Mouse (Mus musculus): ENCODE data around the gene Nav2. TPM values are rescaled to one million over a fixed set of nuclear protein-coding genes. Genes with fewer than 3 reads are reported as not detected.

The Nav2 gene
- polyA plus RNA-seq, 1 experiment from 2014 or later, result 12.4 TPM

DNA sequence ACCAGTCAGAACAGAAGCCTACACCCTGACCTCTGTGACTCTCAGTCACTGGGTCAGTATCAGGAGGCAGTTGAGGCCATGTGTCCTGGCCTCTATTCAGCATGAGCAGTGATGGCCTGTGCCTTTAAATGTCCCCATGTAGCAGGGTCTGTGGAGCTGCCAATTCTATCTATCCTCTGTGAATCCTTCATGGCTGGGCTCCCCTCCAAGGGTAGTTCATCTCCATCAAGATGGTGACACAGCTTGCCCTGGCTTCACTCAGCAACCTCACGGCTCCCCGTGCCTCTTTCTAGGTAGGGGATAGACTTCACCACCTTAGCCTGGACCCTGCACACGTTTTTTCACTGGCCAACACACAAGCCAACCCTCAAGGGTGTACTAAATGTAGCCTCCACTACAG is 689.3 kb downstream of the Nav2 start:
- no peak for ATAC-seq (ENCODE audit: insufficient number of reproducible peaks, insufficient read depth, low FRiP score, low TSS enrichment, low read depth)
- peaks cover 53% of the 10 kb centered on the region for H3K36me3 ChIP-seq
- whole genome bisulfite sequencing, result 82% methylated on average over 3 of the region's 3 CpGs

DNA sequence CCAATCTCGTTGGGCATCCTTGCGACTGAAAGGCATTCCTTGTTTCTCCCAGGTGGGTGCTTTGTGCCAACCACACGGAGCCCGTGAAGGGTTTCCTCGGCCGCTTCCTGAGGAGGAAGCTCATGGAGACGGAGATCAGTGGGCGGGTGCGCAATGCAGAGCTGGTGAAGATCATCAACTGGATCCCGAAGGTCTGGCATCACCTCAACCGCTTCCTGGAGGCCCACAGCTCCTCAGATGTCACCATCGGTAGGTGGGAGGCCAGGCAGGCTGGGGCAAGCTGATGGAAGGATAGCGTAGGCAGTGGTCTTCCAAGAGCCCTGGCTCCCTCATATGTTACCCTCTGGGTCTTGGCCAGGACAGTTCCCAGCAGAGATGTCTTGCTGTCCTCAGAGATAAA is 689.7 kb downstream of the Nav2 start:
- no peak for ATAC-seq (ENCODE audit: insufficient number of reproducible peaks, insufficient read depth, low FRiP score, low TSS enrichment, low read depth)
- no peak overlapping the region for H3K4me2 ChIP-seq
- H3K4me3 ChIP-seq (replicated peaks), result no peak overlapping the region
- 90% methylated on average over 13 of the region's 13 CpGs for WGBS
- H3K9me3 ChIP-seq, result no peaks in the 10 kb centered on the region
- H3K9ac ChIP-seq (replicated peaks), result no peak overlapping the region
- H3K27me3 ChIP-seq, result no peaks in the 10 kb centered on the region
- peaks cover 53% of the 10 kb centered on the region for H3K36me3 ChIP-seq
- H3K4me1 ChIP-seq (replicated peaks), result peaks cover 4% of the 10 kb centered on the region; the same call in 1 of the 2 replicates
- no peak overlapping the region for H3K27ac ChIP-seq

More for the DNA sequence above, 689.3 kb downstream of the Nav2 start:
- Histone ChIP-seq H3K4me1 (replicated peaks) (peaks cover 4% of the 10 kb centered on the region; the same call in 1 of the 2 replicates), H3K9me3 (no peaks in the 10 kb centered on the region), H3K27ac (no peak overlapping the region), H3K4me2 (no peak overlapping the region), H3K4me3 (replicated peaks) (no peak overlapping the region), H3K9ac (replicated peaks) (no peak overlapping the region), H3K27me3 (no peaks in the 10 kb centered on the region)

DNA sequence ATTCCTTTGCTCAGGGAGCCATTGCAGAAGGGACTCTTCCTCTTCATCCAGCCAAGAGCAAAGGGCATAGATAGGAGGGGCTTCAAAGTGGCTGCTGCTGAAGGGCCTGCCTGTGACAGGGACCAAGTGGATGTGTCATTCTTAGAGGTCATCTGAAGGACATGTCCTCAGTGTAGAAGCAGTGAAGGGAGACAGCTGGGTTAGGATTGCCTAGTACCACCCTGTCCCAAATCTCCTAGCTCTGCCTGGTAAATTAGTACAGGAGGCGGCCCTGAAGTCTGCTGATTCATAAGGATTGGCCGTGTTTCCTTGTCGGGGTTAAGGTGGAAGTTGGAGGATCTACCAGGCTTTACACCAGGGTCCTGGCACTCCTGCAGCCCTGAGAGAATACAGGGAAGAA is 691.4 kb downstream of the Nav2 start:
- H3K36me3 ChIP-seq, result peaks cover 42% of the 10 kb centered on the region
- no peak overlapping the region for H3K9ac ChIP-seq (replicated peaks)
- no peak for ATAC-seq (ENCODE audit: insufficient number of reproducible peaks, insufficient read depth, low FRiP score, low TSS enrichment, low read depth)
- no peak overlapping the region for H3K4me3 ChIP-seq (replicated peaks)
- no peak overlapping the region for H3K27ac ChIP-seq
- H3K9me3 ChIP-seq, result no peaks in the 10 kb centered on the region
- H3K4me1 ChIP-seq (replicated peaks), result peaks cover 4% of the 10 kb centered on the region; the same call in 1 of the 2 replicates
- no peak overlapping the region for H3K4me2 ChIP-seq
- 94% methylated on average over 3 of the region's 3 CpGs for WGBS
- H3K27me3 ChIP-seq, result no peaks in the 10 kb centered on the region

DNA sequence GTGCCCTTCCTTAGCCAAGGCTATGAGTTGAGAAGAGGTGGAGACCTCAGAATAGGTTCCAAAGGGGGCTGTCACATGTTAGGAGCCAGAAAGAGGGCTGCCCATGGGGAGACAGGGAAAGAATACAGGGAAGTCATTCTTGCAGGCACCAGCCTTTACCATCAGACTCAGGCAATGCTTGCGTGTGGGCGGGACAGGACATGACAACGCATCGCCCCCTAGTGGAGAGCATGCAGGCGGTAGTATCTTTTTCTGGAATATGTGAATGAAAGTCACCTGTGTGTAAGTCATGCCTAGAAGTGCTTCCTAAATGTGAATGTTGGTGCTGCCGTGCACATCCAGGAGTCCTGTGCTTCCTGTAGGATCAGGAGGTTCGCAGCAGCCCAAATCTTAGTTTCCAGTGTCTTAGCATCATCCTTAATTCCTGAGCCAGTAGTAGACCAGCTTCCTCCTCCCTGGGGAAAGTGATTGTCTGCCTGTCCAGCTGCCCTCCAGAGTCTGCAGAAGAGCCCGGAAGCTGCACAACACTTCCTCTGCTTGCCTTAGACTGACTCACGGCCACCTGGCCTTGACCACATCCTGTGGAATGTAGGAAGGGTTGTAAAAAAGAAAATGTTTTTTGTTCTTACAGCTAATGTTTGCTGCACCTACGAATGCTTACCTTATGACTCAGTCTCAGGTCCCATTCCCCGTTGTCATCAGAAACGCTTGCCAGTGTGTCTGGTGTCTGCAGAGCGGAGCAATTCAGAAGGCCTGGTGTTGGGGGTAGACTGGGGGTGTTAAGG is 692.9 kb downstream of the Nav2 start:
- 49% methylated on average over 13 of the region's 13 CpGs for WGBS
- H3K36me3 ChIP-seq, result peaks cover 36% of the 10 kb centered on the region
- no peak for ATAC-seq (ENCODE audit: insufficient number of reproducible peaks, insufficient read depth, low FRiP score, low TSS enrichment, low read depth)

DNA sequence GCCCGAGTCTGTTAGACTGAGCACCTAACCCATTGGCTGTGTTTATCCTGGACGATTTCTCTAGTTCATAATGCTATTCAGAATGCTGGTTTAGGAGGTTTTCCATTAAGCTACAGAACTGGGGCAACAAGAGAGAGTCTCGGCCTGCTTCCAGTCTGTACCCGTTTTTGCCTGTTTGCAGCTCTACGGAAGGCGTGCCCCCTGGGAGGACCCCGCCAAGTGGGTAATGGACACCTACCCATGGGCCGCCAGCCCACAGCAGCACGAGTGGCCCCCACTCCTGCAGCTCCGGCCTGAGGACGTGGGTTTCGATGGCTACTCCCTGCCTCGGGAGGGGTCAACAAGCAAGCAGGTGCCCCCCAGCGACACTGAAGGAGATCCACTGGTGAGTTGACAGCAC is 695.7 kb downstream of the Nav2 start:
- H3K36me3 ChIP-seq, result peaks cover 16% of the 10 kb centered on the region
- no peak overlapping the region for H3K27ac ChIP-seq
- H3K4me2 ChIP-seq, result no peak overlapping the region
- H3K9ac ChIP-seq (replicated peaks), result no peak overlapping the region
- H3K4me1 ChIP-seq (replicated peaks), result peaks cover 4% of the 10 kb centered on the region; the same call in 1 of the 2 replicates
- H3K9me3 ChIP-seq, result no peaks in the 10 kb centered on the region
- ATAC-seq (ENCODE audit: insufficient number of reproducible peaks, insufficient read depth, low FRiP score, low TSS enrichment, low read depth), result no peak
- no peak overlapping the region for H3K4me3 ChIP-seq (replicated peaks)
- 86% methylated on average over 14 of the region's 14 CpGs for WGBS
- H3K27me3 ChIP-seq, result no peaks in the 10 kb centered on the region

More for the DNA sequence above, 692.9 kb downstream of the Nav2 start:
- Histone ChIP-seq H3K4me1 (replicated peaks) (peaks cover 4% of the 10 kb centered on the region; the same call in 1 of the 2 replicates), H3K27ac (no peak overlapping the region), H3K9ac (replicated peaks) (no peak overlapping the region), H3K4me3 (replicated peaks) (no peak overlapping the region), H3K9me3 (no peaks in the 10 kb centered on the region), H3K27me3 (no peaks in the 10 kb centered on the region), H3K4me2 (no peak overlapping the region)

DNA sequence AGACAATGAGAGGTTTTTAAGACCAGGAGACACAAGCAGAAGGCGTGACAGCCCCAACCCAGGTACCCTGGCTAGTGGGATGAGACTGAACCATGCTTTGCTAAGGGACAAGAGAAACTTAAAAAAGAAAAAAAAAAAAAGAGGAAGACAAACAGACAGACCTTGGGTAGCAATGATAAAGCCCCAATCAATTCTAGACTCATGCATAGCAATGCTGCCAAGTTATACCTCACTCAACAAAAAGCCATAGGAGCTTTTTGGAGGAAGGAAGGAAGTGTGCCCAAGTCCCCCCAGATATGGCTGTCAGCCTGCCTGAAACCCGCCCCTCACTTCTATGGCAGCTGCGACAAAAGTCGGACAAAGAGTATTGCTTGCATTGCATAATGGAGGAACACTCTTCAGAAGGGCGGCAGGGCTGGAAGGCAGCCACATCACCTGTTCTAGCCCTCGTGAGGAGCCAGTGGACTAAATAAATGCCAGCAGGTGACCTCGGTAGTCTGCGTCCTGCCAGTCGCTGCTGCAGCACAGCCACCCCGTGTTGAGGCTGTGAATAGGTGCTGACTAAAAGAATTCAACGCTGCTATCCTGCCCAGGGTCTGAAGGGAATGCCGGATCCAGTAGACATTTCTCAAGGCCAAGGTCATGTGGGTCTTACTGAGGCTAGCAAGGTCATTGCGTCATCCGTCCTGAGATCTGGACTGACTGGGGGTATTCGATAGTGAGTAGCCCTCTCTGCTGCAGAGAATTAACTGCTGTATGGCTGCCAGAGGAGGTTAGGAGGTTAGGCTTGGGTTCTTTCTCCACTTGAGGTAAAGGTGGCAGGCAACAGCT is 696.7 kb downstream of the Nav2 start:
- Histone ChIP-seq H3K4me3 (replicated peaks) (no peak overlapping the region), H3K36me3 (peaks cover 9% of the 10 kb centered on the region; the same call in 1 of the 2 replicates), H3K4me2 (no peak overlapping the region), H3K4me1 (replicated peaks) (peaks cover 4% of the 10 kb centered on the region; the same call in 1 of the 2 replicates), H3K27ac (no peak overlapping the region), H3K9me3 (no peaks in the 10 kb centered on the region), H3K27me3 (no peaks in the 10 kb centered on the region), H3K9ac (replicated peaks) (no peak overlapping the region)
- no peak for ATAC-seq (ENCODE audit: insufficient number of reproducible peaks, insufficient read depth, low FRiP score, low TSS enrichment, low read depth)
- 91% methylated on average over 15 of the region's 15 CpGs for WGBS

DNA sequence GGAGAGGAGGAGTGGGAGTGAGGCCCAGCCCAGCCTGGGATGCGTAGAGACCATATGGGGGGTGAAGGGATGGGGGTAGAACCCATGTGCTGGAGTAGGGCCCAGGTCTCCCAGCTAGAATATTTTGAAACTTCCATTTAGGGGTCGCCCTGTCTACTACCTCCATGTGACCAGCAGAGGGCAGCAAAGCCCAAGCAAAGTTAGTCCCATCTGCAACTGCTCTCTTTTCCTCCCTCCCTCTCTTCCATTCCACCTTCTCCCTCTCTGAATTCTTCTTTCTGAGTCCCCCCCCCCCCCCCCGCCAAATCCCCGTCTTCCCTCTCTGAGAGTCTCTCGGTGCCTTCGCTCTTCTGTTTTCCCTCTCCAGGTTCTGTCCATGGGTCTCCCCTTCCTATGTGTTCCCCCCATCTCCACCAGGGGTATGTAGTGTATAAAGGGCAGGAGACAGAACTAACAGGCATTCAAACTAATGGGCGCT is 707.8 kb downstream of the Nav2 start:
- Histone ChIP-seq H3K4me2 (peak overlapping the region; percentile 42), H3K36me3 (no peaks in the 10 kb centered on the region), H3K9ac (replicated peaks) (no peak overlapping the region), H3K4me1 (replicated peaks) (no peaks in the 10 kb centered on the region), H3K27ac (no peak overlapping the region), H3K9me3 (no peaks in the 10 kb centered on the region), H3K4me3 (replicated peaks) (no peak overlapping the region), H3K27me3 (peaks cover 33% of the 10 kb centered on the region)
- ATAC-seq (ENCODE audit: insufficient number of reproducible peaks, insufficient read depth, low FRiP score, low TSS enrichment, low read depth), result peak; percentile 38; the same call in 1 of the 2 replicates
- 9% methylated on average over 6 of the region's 7 CpGs for WGBS

DNA sequence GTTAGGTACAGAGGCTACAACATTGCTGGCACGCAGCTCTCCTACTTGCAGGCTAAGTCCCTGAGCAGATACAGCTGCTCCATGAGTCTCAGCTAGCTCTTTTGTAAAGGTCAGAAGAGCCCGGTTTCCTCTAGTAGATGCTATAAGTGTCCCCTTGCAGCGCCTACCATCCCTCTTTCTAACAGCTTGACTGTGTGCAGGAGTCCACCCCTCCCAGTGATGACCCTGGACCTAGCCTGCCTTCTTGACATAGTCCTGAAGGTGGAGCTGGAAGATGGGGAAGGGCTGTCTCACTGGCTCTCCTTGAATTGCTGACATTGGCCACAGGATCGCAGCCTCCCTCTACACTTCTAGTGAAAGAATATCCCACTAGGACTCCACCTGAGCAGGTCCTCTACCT is 708.6 kb downstream of the Nav2 start:
- peaks cover 33% of the 10 kb centered on the region for H3K27me3 ChIP-seq
- H3K9ac ChIP-seq (replicated peaks), result no peak overlapping the region
- WGBS, result 83% methylated on average over 4 of the region's 4 CpGs

DNA sequence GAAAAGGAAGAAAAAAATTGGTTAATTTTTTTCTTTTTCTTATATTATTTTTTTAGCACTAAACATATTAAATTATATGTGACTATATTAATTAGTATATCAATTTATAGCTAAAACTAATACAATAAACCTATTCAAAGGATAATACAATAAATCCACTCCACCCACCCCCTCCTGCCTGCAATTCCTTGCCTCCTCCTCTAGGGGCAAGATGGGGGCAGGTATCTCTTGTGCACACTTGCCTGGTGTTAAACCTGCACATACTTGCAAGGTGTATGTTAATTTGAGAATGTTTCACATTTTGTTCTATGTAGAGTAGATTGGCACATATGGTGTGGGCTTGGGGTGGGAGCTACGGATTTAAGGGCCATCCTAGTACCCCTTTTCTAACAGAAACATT is 711.6 kb downstream of the Nav2 start:
- ATAC-seq (ENCODE audit: insufficient number of reproducible peaks, insufficient read depth, low FRiP score, low TSS enrichment, low read depth), result no peak
- Histone ChIP-seq H3K9ac (replicated peaks) (no peak overlapping the region), H3K4me1 (replicated peaks) (no peaks in the 10 kb centered on the region), H3K36me3 (no peaks in the 10 kb centered on the region), H3K4me2 (no peak overlapping the region), H3K27me3 (peaks cover 52% of the 10 kb centered on the region), H3K27ac (no peak overlapping the region), H3K4me3 (replicated peaks) (no peak overlapping the region), H3K9me3 (no peaks in the 10 kb centered on the region)
- 83% methylated on average over 1 of the region's 1 CpGs for WGBS

More for the DNA sequence above, 708.6 kb downstream of the Nav2 start:
- Histone ChIP-seq H3K9me3 (no peaks in the 10 kb centered on the region), H3K4me2 (no peak overlapping the region), H3K36me3 (no peaks in the 10 kb centered on the region), H3K27ac (no peak overlapping the region), H3K4me3 (replicated peaks) (no peak overlapping the region), H3K4me1 (replicated peaks) (no peaks in the 10 kb centered on the region)
- no peak; the same call in 1 of the 2 replicates for ATAC-seq (ENCODE audit: insufficient number of reproducible peaks, insufficient read depth, low FRiP score, low TSS enrichment, low read depth)

DNA sequence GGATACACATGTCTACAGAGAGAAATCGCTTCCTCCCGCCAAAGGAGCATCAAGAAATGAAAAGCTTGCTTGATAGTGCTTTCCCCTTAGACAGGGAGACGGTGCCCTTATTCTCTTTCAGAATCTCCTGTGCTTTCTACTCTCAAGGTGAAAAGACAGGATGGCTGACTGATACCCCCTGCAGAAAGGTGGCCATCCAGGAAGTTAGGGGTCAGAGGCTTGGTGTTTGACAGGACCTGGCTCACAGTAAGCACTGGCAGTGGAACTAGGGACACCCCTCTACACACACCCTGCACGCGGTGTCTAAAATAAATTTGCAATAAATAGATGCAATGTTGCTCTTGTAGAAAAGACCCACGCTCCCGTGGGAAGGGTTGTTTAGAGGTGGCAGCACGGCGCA is 723.4 kb downstream of the Nav2 start:
- ATAC-seq (ENCODE audit: insufficient number of reproducible peaks, insufficient read depth, low FRiP score, low TSS enrichment, low read depth), result no peak
- Histone ChIP-seq H3K27ac (no peak overlapping the region), H3K9ac (replicated peaks) (no peak overlapping the region), H3K4me1 (replicated peaks) (peaks cover 30% of the 10 kb centered on the region), H3K36me3 (no peaks in the 10 kb centered on the region), H3K27me3 (peaks cover 92% of the 10 kb centered on the region), H3K4me2 (peak overlapping the region; percentile 30; the same call in 1 of the 2 replicates), H3K4me3 (replicated peaks) (no peak overlapping the region), H3K9me3 (0 out of 2 replicates have a peak, but pooled peaks cover 3% of the 10 kb centered on the region)
- 16% methylated on average over 9 of the region's 9 CpGs for WGBS

DNA sequence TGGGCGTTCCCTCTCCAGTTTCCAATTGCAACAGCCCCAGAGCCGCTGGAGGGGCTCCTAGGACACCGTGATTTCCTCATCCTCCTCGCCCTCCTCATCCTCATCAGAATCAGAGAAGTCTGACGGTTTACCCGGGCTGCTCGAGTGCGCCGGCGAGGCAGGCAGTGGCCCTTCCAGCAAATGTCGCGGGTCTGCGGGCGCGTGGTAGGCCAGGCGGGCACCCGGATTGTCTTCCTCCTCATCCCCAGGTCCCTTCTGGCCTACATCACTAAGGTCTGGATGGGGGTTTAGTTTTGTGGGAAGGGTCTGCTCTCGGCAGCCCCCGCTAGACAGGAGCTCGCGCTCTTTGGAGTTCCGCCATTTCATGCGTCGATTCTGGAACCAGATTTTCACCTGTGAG is 723.9 kb downstream of the Nav2 start:
- H3K36me3 ChIP-seq, result no peaks in the 10 kb centered on the region
- ATAC-seq (ENCODE audit: insufficient number of reproducible peaks, insufficient read depth, low FRiP score, low TSS enrichment, low read depth), result no peak
- H3K4me1 ChIP-seq (replicated peaks), result peaks cover 30% of the 10 kb centered on the region
- WGBS, result 3% methylated on average over 24 of the region's 24 CpGs
- H3K9ac ChIP-seq (replicated peaks), result no peak overlapping the region
- peaks cover 93% of the 10 kb centered on the region for H3K27me3 ChIP-seq
- no peak overlapping the region for H3K27ac ChIP-seq
- 0 out of 2 replicates have a peak, but pooled peaks cover 3% of the 10 kb centered on the region for H3K9me3 ChIP-seq
- peak overlapping the region; percentile 17; the same call in 1 of the 2 replicates for H3K4me3 ChIP-seq (replicated peaks)
- H3K4me2 ChIP-seq, result peak overlapping the region; percentile 30

Measured in limb, embryonic 12.5 days (tissue).